Mouse (Mus musculus) hindbrain, embryonic 16.5 days (tissue): ENCODE measurements around the gene Oas2. TPM values are rescaled to one million over a fixed set of nuclear protein-coding genes. Genes with fewer than 3 reads are reported as not detected.

ENCODE experiments used
- ATAC-seq: fragments of 200-750 bp; cut with Nextera tagmentation; 2 replicates; pipeline ENCODE4 v1.8.0; 2017; ENCODE audit warnings: moderate TSS enrichment, moderate library complexity
- H3K27ac ChIP-seq: fragments of 300-500 bp; sonication (generic); 2 replicates; pipeline ENCODE4 v1.5.1; 2014; ENCODE audit warnings: low read depth, mild to moderate bottlenecking, control low read depth, low read length, moderate library complexity
- H3K27me3 ChIP-seq: fragments of 300-500 bp; sonication (generic); replicated peaks from 2 replicates; pipeline ENCODE4 v1.6.1; 2014; ENCODE audit warnings: low read length; ENCODE audit not compliant: control insufficient read depth, insufficient read depth
- H3K36me3 ChIP-seq: fragments of 300-500 bp; sonication (generic); 2 replicates; pipeline ENCODE4 v1.6.1; 2014; ENCODE audit warnings: mild to moderate bottlenecking, low read length, moderate library complexity, mixed read lengths; ENCODE audit not compliant: control insufficient read depth, insufficient read depth
- H3K4me1 ChIP-seq: fragments of 300-500 bp; sonication (generic); 2 replicates; pipeline ENCODE4 v1.6.1; 2014; ENCODE audit warnings: low read depth, low read length; ENCODE audit not compliant: control insufficient read depth, insufficient read depth
- H3K4me2 ChIP-seq: fragments of 300-500 bp; sonication (generic); 2 replicates; pipeline ENCODE4 v1.6.1; 2014; ENCODE audit warnings: mild to moderate bottlenecking, low read length, control low read depth, moderate library complexity
- H3K4me3 ChIP-seq: fragments of 300-500 bp; sonication (generic); 2 replicates; pipeline ENCODE4 v1.5.1; 2014; ENCODE audit warnings: mild to moderate bottlenecking, low read length, control low read depth, moderate library complexity
- H3K9ac ChIP-seq: fragments of 300-500 bp; sonication (generic); 2 replicates; pipeline ENCODE4 v1.6.1; 2014; ENCODE audit warnings: low read depth, mild to moderate bottlenecking, control low read depth, low read length, moderate library complexity
- H3K9me3 ChIP-seq: fragments of 300-500 bp; sonication (generic); 2 replicates; pipeline ENCODE4 v1.6.1; 2014; ENCODE audit warnings: mild to moderate bottlenecking, low read length, moderate library complexity; ENCODE audit not compliant: control insufficient read depth
- WGBS: fragments of 180-500 bp; shearing (Covaris S2); extraction: QIAGEN DNeasy Blood & Tissue Kit; methylation state at CpG from one replicate; pipeline ENCODE4 v1.1.7; 2014; 5-methylcytosine and 5-hydroxymethylcytosine counted together
- polyA plus RNA-seq: library from polyadenylated mRNA; unstranded; fragments of >200 nt; fragmentation: Nextera tagmentation; extraction: Ambion mirVana; gene quantifications from 2 replicates; pipeline ENCODE4 v1.2.1, GENCODE M21; 2015

Gene Oas2
- polyA plus RNA-seq, 1 experiment from 2014 or later, result 0.43 TPM

DNA sequence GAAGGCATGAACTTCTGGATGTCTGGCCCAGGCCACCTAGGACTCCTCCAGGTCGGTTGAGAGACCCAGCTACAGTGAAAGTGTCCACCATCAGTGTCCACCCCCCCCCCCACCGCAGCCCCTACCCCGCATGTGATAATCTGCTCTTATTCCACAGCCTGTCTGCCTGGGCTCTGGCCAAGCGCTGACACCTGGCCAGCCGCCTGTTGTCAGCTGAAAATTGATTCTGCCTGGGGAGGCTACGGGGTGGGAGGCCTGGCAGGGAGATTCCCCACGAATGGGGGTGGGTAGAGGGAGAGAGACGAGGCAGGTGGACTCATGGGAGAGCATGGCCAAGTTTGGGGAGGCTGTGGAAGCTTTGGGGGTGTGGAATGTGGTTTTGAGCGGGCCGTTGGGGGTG lies 32.5 kb downstream of the Oas2 start:
- H3K36me3 ChIP-seq, result no peaks in the 10 kb centered on the region
- H3K27ac ChIP-seq, result no peak overlapping the region
- 74% methylated on average over 10 of the region's 10 CpGs for WGBS
- H3K4me1 ChIP-seq, result peaks cover under 1% of the 10 kb centered on the region; the same call in 1 of the 2 replicates
- H3K4me3 ChIP-seq, result no peak overlapping the region
- no peak for ATAC-seq
- H3K9ac ChIP-seq, result no peak overlapping the region
- H3K27me3 ChIP-seq, result peaks cover 2% of the 10 kb centered on the region; the same call in 1 of the 2 replicates
- no peaks in the 10 kb centered on the region for H3K9me3 ChIP-seq
- no peak overlapping the region for H3K4me2 ChIP-seq

DNA sequence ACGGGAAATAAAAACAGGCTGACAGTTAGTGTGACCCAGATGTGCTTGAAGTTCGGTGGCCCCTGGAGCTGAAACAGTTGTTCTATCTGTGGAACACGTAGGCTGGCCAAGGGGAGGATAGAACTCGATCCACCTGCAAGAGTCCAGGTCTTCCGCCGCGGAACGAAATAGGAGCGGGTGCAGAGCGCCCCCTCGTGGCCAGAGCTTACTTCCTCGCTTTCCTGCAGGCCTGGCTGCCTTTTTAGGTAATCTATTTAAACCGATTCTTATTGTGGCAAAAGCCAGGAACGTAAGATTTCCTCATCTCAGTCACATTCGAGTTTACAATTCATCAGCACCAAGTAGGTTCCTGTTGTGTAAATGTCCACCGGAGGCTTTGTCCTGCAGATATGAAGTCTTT lies 35.3 kb downstream of the Oas2 start:
- Histone ChIP-seq H3K27ac (no peak overlapping the region), H3K4me2 (no peak overlapping the region)

DNA sequence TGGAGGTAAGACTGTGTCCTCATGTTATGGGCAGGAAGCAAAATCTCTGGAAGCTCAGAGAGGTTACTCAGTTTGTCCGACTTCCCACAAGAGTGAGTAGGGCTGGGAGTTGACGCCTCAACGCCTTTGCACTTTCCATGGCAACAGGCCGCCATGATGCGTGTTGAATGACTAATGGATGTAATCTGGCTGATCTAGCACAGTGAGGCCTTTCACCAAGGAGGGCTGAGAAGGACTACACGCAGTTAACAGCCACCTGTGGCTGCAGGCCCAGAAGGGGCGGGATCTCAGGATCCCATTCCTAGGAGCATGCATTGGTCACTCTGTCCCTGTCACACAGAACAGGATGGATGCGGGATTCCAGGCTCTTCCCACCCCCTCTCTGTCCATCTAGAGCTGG lies 36.9 kb downstream of the Oas2 start:
- H3K9me3 ChIP-seq, result no peaks in the 10 kb centered on the region
- H3K4me2 ChIP-seq, result no peak overlapping the region
- 47% methylated on average over 8 of the region's 8 CpGs for WGBS
- H3K27ac ChIP-seq, result no peak overlapping the region
- H3K4me1 ChIP-seq, result peaks cover 28% of the 10 kb centered on the region
- H3K36me3 ChIP-seq, result no peaks in the 10 kb centered on the region
- peaks cover 2% of the 10 kb centered on the region; the same call in 1 of the 2 replicates for H3K27me3 ChIP-seq
- H3K4me3 ChIP-seq, result no peak overlapping the region
- ATAC-seq, result peak; percentile 38; the same call in 1 of the 2 replicates
- no peak overlapping the region for H3K9ac ChIP-seq

More for the DNA sequence above, 35.3 kb downstream of the Oas2 start:
- Histone ChIP-seq H3K9ac (no peak overlapping the region), H3K4me1 (peaks cover 12% of the 10 kb centered on the region), H3K9me3 (no peaks in the 10 kb centered on the region), H3K36me3 (no peaks in the 10 kb centered on the region), H3K27me3 (peaks cover 2% of the 10 kb centered on the region; the same call in 1 of the 2 replicates), H3K4me3 (no peak overlapping the region)
- WGBS, result 3% methylated on average over 16 of the region's 16 CpGs
- no peak for ATAC-seq

DNA sequence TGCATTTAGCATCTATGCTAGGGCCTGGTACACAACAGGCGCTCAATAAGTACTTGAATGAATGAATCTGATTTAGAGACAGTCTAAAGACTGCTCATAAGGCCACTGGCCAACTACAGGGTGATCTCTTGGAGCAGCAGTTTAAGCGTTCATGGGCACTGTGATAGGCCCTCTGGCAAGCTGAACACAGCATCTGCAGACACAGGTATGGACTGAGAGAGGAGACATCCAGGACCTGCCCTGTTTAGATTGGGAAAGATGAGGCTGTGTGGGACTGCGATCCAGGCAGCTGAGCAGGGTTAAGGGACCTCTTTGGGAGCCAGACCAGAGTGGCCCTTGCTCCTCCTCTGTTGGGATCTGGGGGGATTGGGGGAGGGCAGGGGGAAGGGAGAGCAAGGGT lies 37.8 kb downstream of the Oas2 start, which contains the start of gene Dtx1:
Dtx1 (minus strand) TSS at position 101 of the 400 bp plus-strand sequence.
- Histone ChIP-seq H3K9me3 (no peaks in the 10 kb centered on the region), H3K9ac (peak within 1 kb of the TSS; percentile 92), H3K4me2 (peak within 1 kb of the TSS; percentile 82), H3K36me3 (no peaks in the 10 kb centered on the region), H3K4me3 (peak within 1 kb of the TSS; percentile 57), H3K27ac (peak within 1 kb of the TSS; percentile 76), H3K27me3 (0 out of 2 replicates have a peak, but pooled peaks cover 2% of the 10 kb centered on the region), H3K4me1 (peaks cover 36% of the 10 kb centered on the region)
- peak; percentile 16 for ATAC-seq
- 46% methylated on average over 3 of the region's 3 CpGs for WGBS

DNA sequence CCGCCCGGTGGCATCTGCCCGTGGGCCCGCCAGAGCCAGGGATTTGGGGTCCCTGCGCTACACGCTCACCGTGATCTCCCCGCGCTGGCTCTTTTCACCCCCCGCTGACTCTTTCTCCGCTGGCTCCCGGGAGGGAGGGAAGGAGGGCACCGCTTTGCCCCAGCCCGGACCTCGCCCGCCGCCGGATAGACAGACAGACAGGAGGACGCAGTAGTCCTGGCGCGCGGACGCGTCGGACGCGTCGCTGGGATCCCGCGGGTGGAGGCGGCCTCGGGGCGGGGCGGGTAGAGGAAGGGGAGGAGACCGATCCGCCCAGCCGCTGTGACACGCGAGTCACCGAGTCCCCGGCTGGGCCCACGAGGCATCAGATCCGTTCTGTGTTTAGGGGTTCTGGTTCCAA lies 38.2 kb downstream of the Oas2 start:
- Histone ChIP-seq H3K4me1 (peaks cover 40% of the 10 kb centered on the region), H3K9me3 (no peaks in the 10 kb centered on the region), H3K4me3 (peak overlapping the region; percentile 57), H3K27me3 (0 out of 2 replicates have a peak, but pooled peaks cover 2% of the 10 kb centered on the region), H3K9ac (peak overlapping the region; percentile 92), H3K36me3 (no peaks in the 10 kb centered on the region), H3K27ac (peak overlapping the region; percentile 76), H3K4me2 (peak overlapping the region; percentile 82)
- peak; percentile 49 for ATAC-seq
- WGBS, result 1% methylated on average over 43 of the region's 43 CpGs

DNA sequence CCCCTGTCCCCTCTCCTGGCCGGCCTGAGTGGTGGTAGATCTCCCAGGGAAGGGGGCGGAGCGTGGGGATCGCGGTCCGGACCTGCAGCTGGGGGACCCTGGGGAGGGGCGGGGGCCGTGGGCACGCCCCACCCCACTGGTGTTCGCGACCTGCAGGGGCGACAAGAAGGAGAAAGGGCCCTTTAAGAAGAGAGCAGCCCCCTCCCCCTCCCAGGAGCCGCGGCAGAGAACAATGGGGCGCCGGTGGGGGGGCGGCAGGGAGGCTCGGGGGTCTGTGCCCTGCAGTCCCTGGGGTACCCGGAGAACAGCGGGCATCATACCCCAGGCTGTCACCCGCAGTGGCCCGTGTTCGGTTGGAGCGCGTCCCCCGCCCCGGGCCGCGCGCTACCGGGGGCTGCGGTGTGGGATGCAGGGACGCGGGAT lies 38.8 kb downstream of the Oas2 start:
- ATAC-seq, result peak; percentile 40
- Histone ChIP-seq H3K27ac (peak overlapping the region; percentile 76), H3K9ac (peak overlapping the region; percentile 92), H3K9me3 (no peaks in the 10 kb centered on the region), H3K27me3 (0 out of 2 replicates have a peak, but pooled peaks cover 2% of the 10 kb centered on the region), H3K36me3 (no peaks in the 10 kb centered on the region), H3K4me3 (peak overlapping the region; percentile 57), H3K4me1 (peaks cover 46% of the 10 kb centered on the region), H3K4me2 (peak overlapping the region; percentile 82)
- WGBS, result 1% methylated on average over 25 of the region's 34 CpGs

DNA sequence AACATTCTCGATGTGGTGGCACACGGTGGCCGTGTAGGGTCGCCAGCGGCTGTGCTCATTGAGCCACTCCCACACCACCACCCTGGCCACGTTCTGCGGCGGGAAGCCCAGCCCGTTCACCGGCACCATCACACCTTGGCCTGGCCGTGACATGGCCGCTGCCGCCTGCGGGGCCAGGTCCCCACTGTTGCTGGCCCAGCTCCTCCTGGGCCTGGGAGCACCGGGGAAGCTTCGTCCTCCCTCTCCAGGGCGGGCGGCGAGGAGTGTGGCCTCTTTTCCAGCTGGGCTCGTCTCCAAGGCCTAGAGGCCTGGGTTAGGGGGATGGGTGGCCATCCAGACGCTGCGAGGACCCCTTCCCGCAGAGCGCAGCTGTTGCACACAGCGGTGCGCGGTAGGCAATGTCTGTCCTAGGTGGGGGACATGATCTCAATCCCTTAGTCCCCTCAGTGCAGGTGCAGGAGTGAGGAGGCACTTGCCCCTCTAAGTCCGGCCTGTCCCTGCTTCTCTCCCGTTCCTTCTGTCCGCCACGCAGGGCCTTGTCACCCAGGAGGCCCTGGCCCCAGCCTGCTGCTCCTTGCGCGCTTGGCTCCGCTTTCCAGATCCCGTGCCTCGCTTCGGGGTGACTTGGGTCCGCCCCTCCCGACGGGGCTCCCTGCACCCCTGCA lies 39.4 kb downstream of the Oas2 start:
- Histone ChIP-seq H3K9ac (peak overlapping the region; percentile 92), H3K9me3 (no peaks in the 10 kb centered on the region), H3K4me3 (peak overlapping the region; percentile 57), H3K4me2 (peak overlapping the region; percentile 82), H3K36me3 (no peaks in the 10 kb centered on the region), H3K4me1 (peaks cover 47% of the 10 kb centered on the region), H3K27me3 (0 out of 2 replicates have a peak, but pooled peaks cover 2% of the 10 kb centered on the region), H3K27ac (peak overlapping the region; percentile 76)
- peak; percentile 48 for ATAC-seq
- 1% methylated on average over 40 of the region's 40 CpGs for WGBS

DNA sequence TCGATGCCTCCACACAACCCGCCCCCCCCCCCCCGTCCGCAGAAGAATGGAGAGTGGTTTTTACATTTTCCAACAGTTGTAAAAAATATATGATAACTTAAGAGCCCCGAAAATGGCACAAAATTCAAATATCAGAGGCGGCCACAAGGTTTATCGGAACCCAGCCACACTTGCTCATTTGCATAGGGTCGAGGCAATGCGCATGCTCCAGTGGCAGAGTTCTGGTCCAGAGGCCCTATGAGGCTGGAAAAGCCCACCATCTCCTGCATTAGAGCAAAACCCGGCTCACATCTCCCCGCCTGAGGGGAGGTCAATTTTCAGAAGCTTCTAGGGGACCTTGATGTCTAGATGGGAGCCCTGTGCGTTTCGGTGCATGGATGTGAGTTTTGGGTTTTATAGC lies 42.7 kb downstream of the Oas2 start:
- Histone ChIP-seq H3K4me2 (peak overlapping the region; percentile 56), H3K4me3 (peak overlapping the region; percentile 28), H3K4me1 (peaks cover 54% of the 10 kb centered on the region), H3K9me3 (no peaks in the 10 kb centered on the region), H3K27ac (no peak overlapping the region), H3K9ac (peak overlapping the region; percentile 44; the same call in 1 of the 2 replicates), H3K36me3 (no peaks in the 10 kb centered on the region), H3K27me3 (no peaks in the 10 kb centered on the region)
- ATAC-seq, result no peak
- 27% methylated on average over 13 of the region's 13 CpGs for WGBS

DNA sequence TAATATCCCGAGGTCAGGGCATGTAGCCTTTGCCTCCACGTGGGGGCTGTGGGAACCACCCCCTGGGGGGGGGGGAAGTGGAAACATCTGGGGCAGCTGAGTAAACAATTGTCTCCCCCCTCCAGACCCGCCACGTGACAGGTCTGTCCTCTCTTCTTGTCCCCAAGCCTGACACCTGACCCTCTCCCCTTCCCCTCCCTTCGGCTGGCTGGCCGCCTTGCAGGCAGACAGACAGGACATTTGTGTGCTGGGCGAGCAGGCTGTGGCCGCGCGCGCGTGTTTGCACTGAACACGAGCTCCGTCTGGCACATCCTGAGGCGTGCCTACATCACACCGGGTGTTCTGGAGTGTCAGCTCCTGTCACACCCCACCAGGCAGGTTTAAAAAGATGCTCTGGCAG lies 43.1 kb downstream of the Oas2 start:
- Histone ChIP-seq H3K4me3 (peak overlapping the region; percentile 28), H3K4me1 (peaks cover 51% of the 10 kb centered on the region), H3K9me3 (no peaks in the 10 kb centered on the region), H3K27me3 (no peaks in the 10 kb centered on the region), H3K36me3 (no peaks in the 10 kb centered on the region), H3K4me2 (peak overlapping the region; percentile 56), H3K9ac (peak overlapping the region; percentile 44; the same call in 1 of the 2 replicates), H3K27ac (no peak overlapping the region)
- WGBS, result 6% methylated on average over 16 of the region's 16 CpGs
- ATAC-seq, result no peak
